Mouse (Mus musculus) limb, embryonic 12.5 days (tissue): ENCODE measurements around the gene Sorbs1. TPM values are rescaled to one million over a fixed set of nuclear protein-coding genes. Genes with fewer than 3 reads are reported as not detected.

ENCODE experiments used
- ATAC-seq: fragments of 200-750 bp; cut with Nextera tagmentation; 2 replicates; pipeline ENCODE4 v1.8.0; 2017; ENCODE audit warnings: low read depth, moderate TSS enrichment; ENCODE audit not compliant: insufficient number of reproducible peaks, insufficient read depth, low FRiP score, low TSS enrichment
- H3K27ac ChIP-seq: fragments of 300-500 bp; sonication (generic); 2 replicates; pipeline ENCODE4 v1.5.1; 2016; ENCODE audit warnings: mild to moderate bottlenecking, moderate library complexity
- H3K27me3 ChIP-seq: fragments of 300-500 bp; sonication (generic); 2 replicates; pipeline ENCODE4 v1.6.1; 2016; ENCODE audit warnings: mild to moderate bottlenecking, moderate library complexity
- H3K36me3 ChIP-seq: fragments of 300-500 bp; sonication (generic); 2 replicates; pipeline ENCODE4 v1.6.1; 2016; ENCODE audit warnings: mild to moderate bottlenecking, moderate library complexity
- H3K4me1 ChIP-seq: fragments of 300-500 bp; sonication (generic); replicated peaks from 2 replicates; pipeline ENCODE4 v1.6.1; 2016
- H3K4me2 ChIP-seq: fragments of 300-500 bp; sonication (generic); 2 replicates; pipeline ENCODE4 v1.6.1; 2016; ENCODE audit warnings: mild to moderate bottlenecking, moderate library complexity
- H3K4me3 ChIP-seq: fragments of 300-500 bp; sonication (generic); replicated peaks from 2 replicates; pipeline ENCODE4 v1.5.1; 2016; ENCODE audit warnings: mild to moderate bottlenecking
- H3K9ac ChIP-seq: fragments of 300-500 bp; sonication (generic); replicated peaks from 2 replicates; pipeline ENCODE4 v1.6.1; 2016; ENCODE audit warnings: mild to moderate bottlenecking, moderate library complexity
- H3K9me3 ChIP-seq: fragments of 300-500 bp; sonication (generic); 2 replicates; pipeline ENCODE4 v1.6.1; 2016; ENCODE audit warnings: mild to moderate bottlenecking, moderate library complexity
- WGBS: fragments of 180-500 bp; shearing (Covaris S2); methylation state at CpG from one replicate; pipeline ENCODE4 v1.1.7; 2016; 5-methylcytosine and 5-hydroxymethylcytosine counted together
- polyA plus RNA-seq: library from polyadenylated mRNA; unstranded; fragments of >200 nt; fragmentation: Nextera tagmentation; extraction: Ambion mirVana; gene quantifications from 2 replicates; pipeline ENCODE4 v1.2.1, GENCODE M21; 2016

The Sorbs1 gene
- polyA plus RNA-seq, 1 experiment from 2014 or later = 37.3 TPM

DNA sequence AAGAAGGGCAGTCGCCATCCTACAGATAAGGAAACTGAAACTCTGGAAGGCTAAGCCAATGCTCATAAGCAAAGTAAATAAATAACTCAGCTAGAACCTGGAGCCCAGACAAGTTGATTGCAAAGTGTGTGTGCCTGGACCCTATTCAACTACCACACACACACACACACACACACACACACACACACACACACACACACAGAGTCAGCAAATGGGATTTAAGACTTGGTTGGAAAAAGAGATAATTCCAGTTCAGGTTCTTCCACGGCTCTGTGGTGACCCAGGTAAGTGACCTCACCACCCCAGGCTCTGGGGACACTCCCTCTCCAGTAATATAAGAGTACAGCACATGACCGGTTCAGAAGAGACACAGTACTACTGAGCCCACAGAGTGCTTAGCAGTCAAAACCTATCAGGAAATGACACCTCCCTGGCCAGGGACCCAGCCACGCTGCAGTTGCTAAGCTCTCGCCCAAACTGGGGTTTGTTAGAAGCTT is 36.1 kb downstream of the Sorbs1 start:
- H3K9me3 ChIP-seq = no peaks in the 10 kb centered on the region
- H3K27ac ChIP-seq = no peak overlapping the region
- WGBS = 56% methylated on average over 5 of the region's 5 CpGs
- no peaks in the 10 kb centered on the region for H3K36me3 ChIP-seq
- no peak overlapping the region for H3K4me2 ChIP-seq
- H3K4me3 ChIP-seq = no peak overlapping the region
- H3K27me3 ChIP-seq = no peaks in the 10 kb centered on the region
- no peak for ATAC-seq
- H3K4me1 ChIP-seq = peaks cover 8% of the 10 kb centered on the region
- no peak overlapping the region for H3K9ac ChIP-seq

DNA sequence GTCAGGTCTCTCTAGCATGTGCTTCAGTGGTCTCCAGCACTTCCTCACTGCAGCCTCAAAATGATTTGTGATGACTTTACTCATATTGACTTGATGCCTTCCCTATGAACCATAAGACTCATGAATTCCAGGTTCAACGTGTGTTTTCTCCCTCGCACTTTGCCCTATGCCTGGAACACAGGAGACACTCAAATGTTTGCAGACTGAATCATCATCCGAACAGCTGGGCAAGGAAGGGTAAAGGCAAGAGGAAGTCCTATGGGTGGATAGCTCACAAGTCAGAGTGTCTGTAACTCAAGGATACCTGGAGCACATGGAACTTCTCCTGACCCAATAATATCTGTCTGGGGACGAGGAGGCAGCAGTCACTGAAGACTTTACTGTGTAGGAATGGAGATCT is 37.1 kb downstream of the Sorbs1 start:
- no peak for ATAC-seq
- Histone ChIP-seq H3K4me1 (peaks cover 16% of the 10 kb centered on the region), H3K9me3 (no peaks in the 10 kb centered on the region), H3K27me3 (no peaks in the 10 kb centered on the region), H3K4me2 (no peak overlapping the region), H3K36me3 (no peaks in the 10 kb centered on the region), H3K9ac (no peak overlapping the region), H3K27ac (no peak overlapping the region), H3K4me3 (no peak overlapping the region)
- 88% methylated on average over 4 of the region's 4 CpGs for WGBS

DNA sequence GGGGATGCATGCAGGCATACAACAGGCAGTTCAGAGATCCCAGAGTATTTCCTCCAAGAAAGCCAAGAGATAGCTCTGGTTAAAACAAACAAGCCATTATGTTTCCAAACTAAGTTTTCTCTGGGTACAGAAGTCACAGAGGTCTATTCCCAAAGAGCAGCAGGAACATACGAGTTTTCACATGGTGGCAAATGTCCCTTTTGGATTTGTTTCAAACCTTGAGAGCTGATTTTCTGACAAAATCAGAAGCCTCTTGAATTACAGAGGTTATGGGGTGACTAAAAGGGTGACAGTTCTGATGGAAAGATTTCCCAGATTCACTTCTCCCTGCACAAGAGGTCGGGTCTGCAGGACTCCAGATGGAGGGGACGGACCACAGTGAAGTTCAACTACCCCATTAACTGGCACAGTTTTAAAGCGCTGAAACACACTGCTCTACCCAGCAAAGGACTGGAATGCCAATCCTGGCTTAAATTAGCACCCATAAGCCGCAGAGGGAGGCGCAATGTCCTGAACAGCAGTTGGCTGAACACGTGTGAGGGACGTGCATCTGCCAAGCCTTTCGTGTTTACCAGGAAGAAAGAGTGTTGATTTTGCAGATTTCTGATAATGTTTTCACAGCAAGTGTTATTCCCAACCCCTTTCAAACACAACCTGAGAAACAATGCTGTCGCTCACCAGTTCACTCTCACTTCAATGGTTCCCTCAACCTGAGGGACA is 41.9 kb downstream of the Sorbs1 start:
- Histone ChIP-seq H3K9me3 (0 out of 2 replicates have a peak, but pooled peaks cover 4% of the 10 kb centered on the region), H3K27me3 (no peaks in the 10 kb centered on the region), H3K27ac (no peak overlapping the region), H3K4me3 (no peak overlapping the region), H3K36me3 (no peaks in the 10 kb centered on the region), H3K9ac (no peak overlapping the region), H3K4me1 (peaks cover 11% of the 10 kb centered on the region; the same call in 1 of the 2 replicates), H3K4me2 (no peak overlapping the region)
- 67% methylated on average over 10 of the region's 10 CpGs for WGBS
- ATAC-seq = no peak

DNA sequence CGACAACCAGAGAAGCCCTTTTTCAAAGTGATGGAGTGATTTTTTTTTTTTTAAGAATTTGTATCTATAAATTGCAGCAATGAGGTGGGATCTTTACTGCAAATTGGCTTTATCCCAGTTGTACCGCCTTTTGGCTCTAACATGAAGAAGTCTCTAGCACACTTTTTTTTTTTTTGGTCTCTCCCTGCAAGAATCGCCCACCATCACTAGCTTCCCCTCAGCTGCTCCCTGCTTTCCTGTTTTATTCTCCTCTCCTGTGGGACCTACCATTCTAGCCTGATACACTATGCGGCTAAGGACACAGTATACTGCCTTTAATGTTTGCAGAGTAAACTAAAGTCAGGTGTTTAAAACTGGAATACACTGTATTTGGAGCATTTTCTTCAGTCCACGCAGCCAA is 43.8 kb downstream of the Sorbs1 start:
- Histone ChIP-seq H3K27me3 (no peaks in the 10 kb centered on the region), H3K9me3 (0 out of 2 replicates have a peak, but pooled peaks cover 4% of the 10 kb centered on the region), H3K4me2 (no peak overlapping the region), H3K4me1 (peaks cover 11% of the 10 kb centered on the region; the same call in 1 of the 2 replicates), H3K9ac (no peak overlapping the region), H3K36me3 (no peaks in the 10 kb centered on the region), H3K4me3 (no peak overlapping the region), H3K27ac (no peak overlapping the region)
- WGBS = 80% methylated on average over 5 of the region's 5 CpGs
- ATAC-seq = no peak

DNA sequence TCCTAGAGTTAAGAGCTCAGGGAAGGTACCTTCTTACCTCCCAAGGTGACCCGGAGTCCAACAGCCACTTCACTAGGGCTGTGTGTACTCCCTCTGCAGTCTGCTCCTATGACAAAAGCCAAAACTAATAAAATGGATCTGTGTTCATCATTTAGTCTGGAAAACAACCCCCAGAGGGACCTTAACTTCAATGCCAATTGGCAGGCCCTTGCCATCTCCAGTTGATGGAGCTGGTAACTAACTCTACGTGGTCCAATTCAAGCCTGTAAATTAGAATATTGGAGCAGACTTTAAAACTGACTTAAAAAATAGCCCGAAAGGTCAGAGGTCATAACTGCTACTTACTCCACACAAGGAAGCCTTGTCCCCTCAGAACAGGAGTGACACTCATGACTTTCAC is 45.3 kb downstream of the Sorbs1 start:
- Histone ChIP-seq H3K4me2 (no peak overlapping the region), H3K4me3 (no peak overlapping the region), H3K4me1 (peaks cover 11% of the 10 kb centered on the region; the same call in 1 of the 2 replicates), H3K27me3 (no peaks in the 10 kb centered on the region), H3K9me3 (0 out of 2 replicates have a peak, but pooled peaks cover 4% of the 10 kb centered on the region), H3K9ac (no peak overlapping the region), H3K36me3 (no peaks in the 10 kb centered on the region), H3K27ac (no peak overlapping the region)
- ATAC-seq = no peak
- 82% methylated on average over 3 of the region's 3 CpGs for WGBS

DNA sequence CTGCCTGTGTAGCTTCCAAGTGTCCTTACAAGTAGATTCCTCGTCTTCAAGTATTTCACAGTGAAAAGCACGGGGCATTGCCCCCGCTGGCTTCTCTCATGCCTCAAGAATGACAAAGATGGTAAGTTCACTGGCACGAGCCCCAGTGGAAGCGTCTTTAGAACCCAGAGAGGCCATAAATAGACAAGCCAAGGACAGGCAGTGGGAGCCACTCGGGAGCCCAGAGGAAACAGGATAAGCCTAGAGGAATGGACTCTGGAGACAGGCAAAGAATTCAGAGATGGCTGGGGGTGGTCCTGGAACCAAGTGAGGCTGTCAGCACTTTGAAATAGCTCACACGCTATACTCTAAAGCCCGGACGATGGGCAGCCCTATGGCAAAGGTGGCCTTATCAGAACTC is 45.8 kb downstream of the Sorbs1 start:
- H3K4me3 ChIP-seq = no peak overlapping the region
- WGBS = 87% methylated on average over 9 of the region's 9 CpGs
- H3K27me3 ChIP-seq = no peaks in the 10 kb centered on the region
- H3K4me2 ChIP-seq = no peak overlapping the region
- no peak overlapping the region for H3K27ac ChIP-seq
- no peak overlapping the region for H3K9ac ChIP-seq
- peaks cover 14% of the 10 kb centered on the region for H3K4me1 ChIP-seq
- H3K36me3 ChIP-seq = no peaks in the 10 kb centered on the region
- 0 out of 2 replicates have a peak, but pooled peaks cover 4% of the 10 kb centered on the region for H3K9me3 ChIP-seq
- no peak for ATAC-seq

DNA sequence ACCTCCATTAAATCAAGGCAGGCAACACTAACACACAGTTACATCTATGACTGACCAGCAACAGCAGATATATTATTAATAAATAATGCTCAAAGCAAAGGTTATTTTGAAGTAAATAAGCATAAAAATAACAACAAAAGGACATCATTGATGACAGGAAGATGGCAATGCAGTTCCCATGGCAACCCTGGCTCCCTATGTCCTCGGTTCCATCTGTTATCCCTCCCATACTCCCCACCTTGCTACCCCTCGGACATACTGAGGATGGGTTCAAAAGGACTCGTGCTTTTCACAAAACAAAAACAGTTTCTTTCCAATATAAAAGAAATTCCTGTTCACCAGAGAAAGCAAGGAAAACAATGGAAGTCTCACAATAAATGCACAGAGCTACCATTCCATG is 48.2 kb downstream of the Sorbs1 start:
- ATAC-seq = no peak

DNA sequence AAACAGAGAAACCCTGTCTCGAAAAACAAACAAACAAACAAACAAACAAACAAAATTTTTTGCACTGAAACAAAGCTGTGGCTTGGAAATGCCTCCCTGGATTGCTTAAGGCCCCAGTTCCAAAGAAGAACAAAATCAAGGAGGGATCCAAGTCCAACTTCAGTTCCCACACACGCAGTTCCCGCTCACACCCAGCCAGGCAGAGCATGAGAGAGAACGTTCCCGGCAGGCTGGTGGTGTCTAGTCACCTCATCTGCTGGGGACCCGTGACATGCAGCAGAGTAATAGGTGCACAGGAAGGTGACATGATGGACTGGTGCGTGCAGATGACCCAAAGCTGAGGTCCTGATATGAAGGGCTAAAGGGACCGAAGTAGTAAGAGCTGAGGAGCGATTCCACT is 49.2 kb downstream of the Sorbs1 start:
- ATAC-seq = no peak
- Histone ChIP-seq H3K9ac (no peak overlapping the region), H3K4me3 (no peak overlapping the region), H3K27ac (no peak overlapping the region), H3K4me2 (no peak overlapping the region), H3K27me3 (no peaks in the 10 kb centered on the region), H3K36me3 (no peaks in the 10 kb centered on the region), H3K4me1 (peaks cover 4% of the 10 kb centered on the region), H3K9me3 (0 out of 2 replicates have a peak, but pooled peaks cover 4% of the 10 kb centered on the region)
- WGBS = 90% methylated on average over 9 of the region's 9 CpGs

More for the DNA sequence above, 48.2 kb downstream of the Sorbs1 start:
- Histone ChIP-seq H3K4me2 (no peak overlapping the region), H3K36me3 (no peaks in the 10 kb centered on the region), H3K27me3 (no peaks in the 10 kb centered on the region), H3K9ac (no peak overlapping the region), H3K4me3 (no peak overlapping the region), H3K9me3 (0 out of 2 replicates have a peak, but pooled peaks cover 4% of the 10 kb centered on the region), H3K4me1 (peaks cover 6% of the 10 kb centered on the region), H3K27ac (no peak overlapping the region)
- WGBS = 85% methylated on average over 3 of the region's 3 CpGs

DNA sequence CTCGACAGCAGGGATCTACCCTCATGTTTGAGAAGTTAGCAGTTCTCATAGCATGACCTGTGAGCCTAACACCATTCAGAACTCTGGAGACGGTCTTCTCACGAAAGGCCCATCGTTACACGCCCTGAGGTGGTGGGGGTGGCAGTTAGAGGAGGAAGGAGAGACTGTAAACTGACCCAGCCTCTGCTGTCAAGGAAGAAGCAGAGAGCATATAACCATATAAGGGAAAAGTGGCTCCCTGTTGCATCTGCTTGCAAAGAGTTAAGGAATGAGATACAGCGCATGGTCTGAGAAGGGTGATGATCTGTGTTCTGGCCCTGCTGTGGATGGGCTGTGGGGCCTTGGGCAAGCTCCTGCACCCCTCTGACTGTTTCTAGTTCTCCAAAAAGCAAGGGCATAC is 50.7 kb downstream of the Sorbs1 start:
- no peak overlapping the region for H3K4me2 ChIP-seq
- 20% methylated on average over 6 of the region's 6 CpGs for WGBS
- H3K27me3 ChIP-seq = no peaks in the 10 kb centered on the region
- H3K9ac ChIP-seq = no peak overlapping the region
- no peaks in the 10 kb centered on the region for H3K9me3 ChIP-seq
- peaks cover 4% of the 10 kb centered on the region for H3K4me1 ChIP-seq
- no peak overlapping the region for H3K27ac ChIP-seq
- H3K36me3 ChIP-seq = no peaks in the 10 kb centered on the region
- no peak for ATAC-seq
- H3K4me3 ChIP-seq = no peak overlapping the region

DNA sequence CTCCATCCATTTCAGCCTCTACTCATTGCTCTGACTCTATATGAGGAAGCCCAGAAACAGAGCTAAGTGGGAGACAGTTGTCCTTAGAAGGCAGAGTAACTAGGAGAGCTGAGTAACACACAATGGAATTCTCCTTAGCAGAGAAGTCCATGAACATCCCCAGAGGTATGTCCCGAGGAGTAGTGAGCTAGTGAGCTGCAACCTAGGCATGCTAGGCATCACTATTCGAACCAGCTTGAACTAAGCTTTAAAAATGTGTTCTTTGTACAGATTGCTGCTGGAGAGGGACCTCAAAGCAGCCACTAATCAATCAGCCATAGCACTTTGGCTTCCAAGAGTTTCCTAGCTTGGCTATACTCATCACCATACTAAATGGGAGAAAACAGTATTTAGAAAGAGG is 51.1 kb downstream of the Sorbs1 start:
- Histone ChIP-seq H3K27me3 (no peaks in the 10 kb centered on the region), H3K9me3 (no peaks in the 10 kb centered on the region), H3K4me1 (peaks cover 4% of the 10 kb centered on the region), H3K36me3 (no peaks in the 10 kb centered on the region), H3K27ac (no peak overlapping the region), H3K9ac (no peak overlapping the region), H3K4me2 (no peak overlapping the region), H3K4me3 (no peak overlapping the region)
- ATAC-seq = no peak
- 69% methylated on average over 2 of the region's 2 CpGs for WGBS

DNA sequence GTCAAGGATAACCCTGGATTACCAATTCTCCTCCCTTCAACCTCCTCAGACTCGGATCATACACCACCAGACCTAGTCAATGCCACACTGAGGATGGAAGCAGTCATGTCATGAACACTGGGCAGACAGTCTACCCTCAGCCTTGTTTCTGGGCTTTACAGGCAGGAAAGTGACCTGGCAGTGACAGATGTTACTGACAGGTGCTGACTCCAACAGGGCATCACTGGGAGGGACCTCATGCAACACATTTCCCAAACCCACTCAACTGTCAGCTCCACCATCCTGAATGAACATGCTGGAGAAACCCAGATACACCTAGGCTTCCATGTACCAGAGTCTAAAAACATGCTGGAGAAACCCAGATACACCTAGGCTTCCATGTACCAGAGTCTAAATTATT is 51.9 kb downstream of the Sorbs1 start:
- Histone ChIP-seq H3K4me3 (no peak overlapping the region), H3K27ac (no peak overlapping the region), H3K4me1 (peaks cover 4% of the 10 kb centered on the region), H3K4me2 (no peak overlapping the region), H3K9ac (no peak overlapping the region), H3K36me3 (no peaks in the 10 kb centered on the region), H3K27me3 (no peaks in the 10 kb centered on the region), H3K9me3 (no peaks in the 10 kb centered on the region)
- ATAC-seq = no peak
- WGBS = 86% methylated on average over 1 of the region's 1 CpGs
